Mouse (Mus musculus): Measurements from ENCODE around the gene Ank3. TPM values are rescaled to one million over a fixed set of nuclear protein-coding genes. Genes with fewer than 3 reads are reported as not detected.

Ank3 gene
- polyA plus RNA-seq, 1 experiment from 2014 or later = 22.5 TPM

DNA sequence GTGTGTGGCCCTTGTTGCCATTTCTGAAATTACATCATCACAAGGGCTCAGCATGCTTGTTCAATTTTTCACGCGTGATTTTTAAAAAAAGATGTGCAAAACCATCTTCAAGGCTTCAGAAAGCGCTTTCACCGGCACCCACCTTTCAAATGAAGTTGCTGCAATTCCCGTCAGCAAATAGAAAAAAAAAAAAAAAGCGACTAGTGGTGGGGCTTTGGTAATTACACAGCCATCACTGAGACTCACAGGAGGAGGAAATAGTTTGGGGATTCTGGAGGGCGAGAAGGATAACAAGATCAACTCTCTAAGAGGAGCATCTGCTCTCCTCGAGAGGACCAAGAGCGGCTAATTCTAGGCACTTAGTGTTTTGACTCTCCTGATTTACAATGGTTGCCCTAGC lies 173.4 kb downstream of the Ank3 start:
- peaks cover 17% of the 10 kb centered on the region for H3K4me1 ChIP-seq (ENCODE audit: control insufficient read depth, insufficient read depth, low read length)
- peak overlapping the region; percentile 31 for H3K4me3 ChIP-seq (ENCODE audit: low read depth, low read length)
- H3K27ac ChIP-seq (replicated peaks; ENCODE audit: low read depth, low read length) = no peak overlapping the region
- no peak for ATAC-seq (ENCODE audit: low read depth)
- H3K27me3 ChIP-seq (replicated peaks; ENCODE audit: control insufficient read depth, insufficient read depth, low read length) = no peaks in the 10 kb centered on the region
- H3K36me3 ChIP-seq (ENCODE audit: control insufficient read depth, insufficient read depth, low read length) = no peaks in the 10 kb centered on the region
- H3K9ac ChIP-seq (ENCODE audit: low read depth, low read length) = 0 out of 2 replicates have a peak overlapping the region, but pooled peaks have one; percentile 20
- H3K4me2 ChIP-seq (ENCODE audit: low read depth, low read length) = peak overlapping the region; percentile 61
- WGBS = 5% methylated on average over 9 of the region's 9 CpGs
- no peak for DNase-seq (ENCODE audit: low spot score)
- H3K9me3 ChIP-seq (ENCODE audit: control insufficient read depth, low read length) = no peaks in the 10 kb centered on the region

GRCm38 (mm10) chr10:69573054-69573453 lies 174.5 kb downstream of the Ank3 start:
- H3K4me1 ChIP-seq (ENCODE audit: control insufficient read depth, insufficient read depth, low read length) = peaks cover 19% of the 10 kb centered on the region
- 49% methylated on average over 7 of the region's 7 CpGs for WGBS
- ATAC-seq (ENCODE audit: low read depth) = no peak

GRCm38 (mm10) chr10:69573746-69574145 lies 175.2 kb downstream of the Ank3 start:
- Histone ChIP-seq H3K36me3 (ENCODE audit: control insufficient read depth, insufficient read depth, low read length) (no peaks in the 10 kb centered on the region), H3K9me3 (ENCODE audit: control insufficient read depth, low read length) (no peaks in the 10 kb centered on the region), H3K9ac (ENCODE audit: low read depth, low read length) (no peak overlapping the region), H3K27me3 (replicated peaks; ENCODE audit: control insufficient read depth, insufficient read depth, low read length) (no peaks in the 10 kb centered on the region), H3K4me2 (ENCODE audit: low read depth, low read length) (peak overlapping the region; percentile 36), H3K27ac (replicated peaks; ENCODE audit: low read depth, low read length) (no peak overlapping the region), H3K4me1 (ENCODE audit: control insufficient read depth, insufficient read depth, low read length) (peaks cover 19% of the 10 kb centered on the region), H3K4me3 (ENCODE audit: low read depth, low read length) (no peak overlapping the region)
- WGBS = 9% methylated on average over 3 of the region's 3 CpGs
- ATAC-seq (ENCODE audit: low read depth) (no peak), DNase-seq (ENCODE audit: low spot score) (no peak)

More at GRCm38 (mm10) chr10:69573054-69573453, 174.5 kb downstream of the Ank3 start:
- Histone ChIP-seq H3K27ac (replicated peaks; ENCODE audit: low read depth, low read length) (no peak overlapping the region), H3K9ac (ENCODE audit: low read depth, low read length) (no peak overlapping the region), H3K9me3 (ENCODE audit: control insufficient read depth, low read length) (no peaks in the 10 kb centered on the region), H3K27me3 (replicated peaks; ENCODE audit: control insufficient read depth, insufficient read depth, low read length) (no peaks in the 10 kb centered on the region), H3K36me3 (ENCODE audit: control insufficient read depth, insufficient read depth, low read length) (no peaks in the 10 kb centered on the region), H3K4me3 (ENCODE audit: low read depth, low read length) (no peak overlapping the region), H3K4me2 (ENCODE audit: low read depth, low read length) (no peak overlapping the region)
- DNase-seq (ENCODE audit: low spot score) = no peak

- peak overlapping the region; percentile 36 for H3K4me2 ChIP-seq (ENCODE audit: low read depth, low read length)
- H3K36me3 ChIP-seq (ENCODE audit: control insufficient read depth, insufficient read depth, low read length) = no peaks in the 10 kb centered on the region
- H3K9me3 ChIP-seq (ENCODE audit: control insufficient read depth, low read length) = no peaks in the 10 kb centered on the region
- H3K27me3 ChIP-seq (replicated peaks; ENCODE audit: control insufficient read depth, insufficient read depth, low read length) = no peaks in the 10 kb centered on the region
- no peak overlapping the region for H3K4me3 ChIP-seq (ENCODE audit: low read depth, low read length)
- DNase-seq (ENCODE audit: low spot score) = peak; percentile 42
- WGBS = 8% methylated on average over 11 of the region's 11 CpGs
- H3K9ac ChIP-seq (ENCODE audit: low read depth, low read length) = no peak overlapping the region
- H3K27ac ChIP-seq (replicated peaks; ENCODE audit: low read depth, low read length) = no peak overlapping the region
- peaks cover 20% of the 10 kb centered on the region for H3K4me1 ChIP-seq (ENCODE audit: control insufficient read depth, insufficient read depth, low read length)
- ATAC-seq (ENCODE audit: low read depth) = peak; percentile 36; the same call in 1 of the 2 replicates
Measured at GRCm38 (mm10) chr10:69574190-69574663, 175.7 kb downstream of the Ank3 start.

GRCm38 (mm10) chr10:69574894-69575293 lies 176.3 kb downstream of the Ank3 start:
- WGBS = 46% methylated on average over 9 of the region's 9 CpGs
- no peaks in the 10 kb centered on the region for H3K36me3 ChIP-seq (ENCODE audit: control insufficient read depth, insufficient read depth, low read length)
- no peak overlapping the region for H3K27ac ChIP-seq (replicated peaks; ENCODE audit: low read depth, low read length)
- DNase-seq (ENCODE audit: low spot score) (no peak), ATAC-seq (ENCODE audit: low read depth) (no peak)
- no peaks in the 10 kb centered on the region for H3K27me3 ChIP-seq (replicated peaks; ENCODE audit: control insufficient read depth, insufficient read depth, low read length)
- H3K4me1 ChIP-seq (ENCODE audit: control insufficient read depth, insufficient read depth, low read length) = peaks cover 27% of the 10 kb centered on the region
- no peak overlapping the region for H3K4me2 ChIP-seq (ENCODE audit: low read depth, low read length)
- H3K9ac ChIP-seq (ENCODE audit: low read depth, low read length) = no peak overlapping the region
- H3K4me3 ChIP-seq (ENCODE audit: low read depth, low read length) = no peak overlapping the region
- no peaks in the 10 kb centered on the region for H3K9me3 ChIP-seq (ENCODE audit: control insufficient read depth, low read length)

DNA sequence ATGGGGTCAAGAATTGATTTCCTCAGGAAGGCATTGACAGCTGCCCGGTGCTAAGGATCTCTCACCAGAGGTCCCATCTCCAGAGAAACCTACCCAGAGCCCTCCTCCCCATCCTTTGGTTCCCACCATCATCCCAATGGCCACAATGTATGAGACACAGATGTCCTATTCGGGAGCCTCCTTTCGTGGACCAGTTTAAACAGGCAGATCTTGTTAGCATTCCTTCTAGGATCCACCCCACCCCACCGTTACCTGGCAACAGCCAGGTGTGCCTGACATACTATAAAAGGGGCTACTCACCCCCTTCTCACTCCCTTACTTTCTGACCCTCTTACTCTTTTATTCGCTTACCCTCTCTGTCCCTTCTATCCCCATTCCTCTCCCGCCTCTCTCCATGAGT lies 176.9 kb downstream of the Ank3 start:
- no peaks in the 10 kb centered on the region for H3K36me3 ChIP-seq (ENCODE audit: control insufficient read depth, insufficient read depth, low read length)
- peaks cover 27% of the 10 kb centered on the region; the same call in 1 of the 2 replicates for H3K4me1 ChIP-seq (ENCODE audit: control insufficient read depth, insufficient read depth, low read length)
- no peak overlapping the region for H3K4me2 ChIP-seq (ENCODE audit: low read depth, low read length)
- no peak overlapping the region for H3K9ac ChIP-seq (ENCODE audit: low read depth, low read length)
- 67% methylated on average over 6 of the region's 6 CpGs for WGBS
- H3K27me3 ChIP-seq (replicated peaks; ENCODE audit: control insufficient read depth, insufficient read depth, low read length) = no peaks in the 10 kb centered on the region
- no peak for DNase-seq (ENCODE audit: low spot score)
- H3K4me3 ChIP-seq (ENCODE audit: low read depth, low read length) = no peak overlapping the region
- H3K27ac ChIP-seq (replicated peaks; ENCODE audit: low read depth, low read length) = no peak overlapping the region
- no peak for ATAC-seq (ENCODE audit: low read depth)
- H3K9me3 ChIP-seq (ENCODE audit: control insufficient read depth, low read length) = no peaks in the 10 kb centered on the region

DNA sequence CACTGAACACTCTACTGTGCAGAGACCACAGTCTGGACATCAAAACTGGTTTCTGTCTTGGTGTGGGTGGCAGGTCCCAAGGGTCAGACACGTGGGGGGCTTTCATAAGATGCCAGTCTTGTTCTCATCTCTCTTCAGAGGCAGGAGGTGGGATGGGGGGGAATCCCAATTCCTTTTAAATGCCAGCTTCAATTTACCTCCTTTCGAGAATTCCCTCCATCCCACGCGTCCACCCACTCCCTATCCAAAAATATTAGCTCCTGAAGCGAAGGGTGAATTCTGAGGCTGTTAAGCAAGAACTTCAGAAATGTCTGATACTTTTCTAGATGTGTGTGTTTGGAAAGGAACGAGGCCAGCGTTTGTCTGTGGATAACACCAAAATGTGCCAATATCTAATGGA lies 177.7 kb downstream of the Ank3 start:
- Histone ChIP-seq H3K27me3 (replicated peaks; ENCODE audit: control insufficient read depth, insufficient read depth, low read length) (no peaks in the 10 kb centered on the region), H3K36me3 (ENCODE audit: control insufficient read depth, insufficient read depth, low read length) (no peaks in the 10 kb centered on the region), H3K27ac (replicated peaks; ENCODE audit: low read depth, low read length) (no peak overlapping the region), H3K4me1 (ENCODE audit: control insufficient read depth, insufficient read depth, low read length) (peaks cover 23% of the 10 kb centered on the region; the same call in 1 of the 2 replicates), H3K9ac (ENCODE audit: low read depth, low read length) (no peak overlapping the region), H3K4me3 (ENCODE audit: low read depth, low read length) (no peak overlapping the region), H3K9me3 (ENCODE audit: control insufficient read depth, low read length) (no peaks in the 10 kb centered on the region), H3K4me2 (ENCODE audit: low read depth, low read length) (no peak overlapping the region)
- DNase-seq (ENCODE audit: low spot score) (no peak), ATAC-seq (ENCODE audit: low read depth) (no peak)
- WGBS = 74% methylated on average over 7 of the region's 7 CpGs

DNA sequence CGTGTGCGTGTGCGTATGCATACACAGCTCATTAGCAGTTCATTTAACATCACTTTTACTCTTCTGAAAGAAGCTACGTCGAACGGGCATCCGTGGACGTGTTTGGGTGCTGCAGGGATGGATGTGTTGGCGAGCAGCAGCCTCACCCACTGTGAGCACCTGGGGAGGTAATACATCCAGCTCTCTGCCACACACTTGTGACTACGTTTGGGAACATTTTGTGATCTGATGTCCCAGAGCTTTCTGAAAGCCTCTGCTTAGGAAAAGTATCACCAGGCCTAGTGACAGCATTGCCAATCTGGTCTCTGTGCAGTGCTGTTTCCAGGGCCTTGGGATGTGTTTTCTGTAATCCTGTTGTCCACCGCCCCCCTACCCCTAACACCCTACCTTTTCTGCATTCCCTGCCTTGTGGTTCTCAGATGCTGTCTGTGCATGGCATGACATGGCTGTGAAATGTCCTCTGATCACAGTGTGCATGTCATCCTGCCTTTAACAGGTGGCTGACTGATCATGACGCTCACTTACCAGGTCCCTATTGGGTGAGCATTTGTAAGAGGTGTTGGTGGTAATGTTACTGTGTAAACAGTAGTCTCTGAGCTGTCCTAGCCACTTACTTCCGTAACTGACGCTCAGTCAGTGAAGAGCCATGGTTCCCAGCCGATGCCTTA lies 178.6 kb downstream of the Ank3 start:
- H3K36me3 ChIP-seq (ENCODE audit: control insufficient read depth, insufficient read depth, low read length) = no peaks in the 10 kb centered on the region
- H3K27ac ChIP-seq (replicated peaks; ENCODE audit: low read depth, low read length) = no peak overlapping the region
- no peak overlapping the region for H3K4me2 ChIP-seq (ENCODE audit: low read depth, low read length)
- peaks cover 21% of the 10 kb centered on the region; the same call in 1 of the 2 replicates for H3K4me1 ChIP-seq (ENCODE audit: control insufficient read depth, insufficient read depth, low read length)
- 77% methylated on average over 15 of the region's 15 CpGs for WGBS
- H3K27me3 ChIP-seq (replicated peaks; ENCODE audit: control insufficient read depth, insufficient read depth, low read length) = no peaks in the 10 kb centered on the region
- no peak for ATAC-seq (ENCODE audit: low read depth)
- DNase-seq (ENCODE audit: low spot score) = no peak
- no peaks in the 10 kb centered on the region for H3K9me3 ChIP-seq (ENCODE audit: control insufficient read depth, low read length)
- H3K4me3 ChIP-seq (ENCODE audit: low read depth, low read length) = no peak overlapping the region
- H3K9ac ChIP-seq (ENCODE audit: low read depth, low read length) = no peak overlapping the region

GRCm38 (mm10) chr10:69577729-69578061 lies 179.1 kb downstream of the Ank3 start:
- ATAC-seq (ENCODE audit: low read depth) = no peak
- H3K27me3 ChIP-seq (replicated peaks; ENCODE audit: control insufficient read depth, insufficient read depth, low read length) = no peaks in the 10 kb centered on the region
- peaks cover 21% of the 10 kb centered on the region; the same call in 1 of the 2 replicates for H3K4me1 ChIP-seq (ENCODE audit: control insufficient read depth, insufficient read depth, low read length)
- DNase-seq (ENCODE audit: low spot score) = no peak
- H3K27ac ChIP-seq (replicated peaks; ENCODE audit: low read depth, low read length) = no peak overlapping the region
- no peak overlapping the region for H3K4me3 ChIP-seq (ENCODE audit: low read depth, low read length)
- no peaks in the 10 kb centered on the region for H3K9me3 ChIP-seq (ENCODE audit: control insufficient read depth, low read length)
- no peak overlapping the region for H3K9ac ChIP-seq (ENCODE audit: low read depth, low read length)
- WGBS = 84% methylated on average over 7 of the region's 7 CpGs
- no peaks in the 10 kb centered on the region for H3K36me3 ChIP-seq (ENCODE audit: control insufficient read depth, insufficient read depth, low read length)
- H3K4me2 ChIP-seq (ENCODE audit: low read depth, low read length) = no peak overlapping the region

All from embryonic facial prominence, embryonic 14.5 days (tissue).